Mouse (Mus musculus) stomach, embryonic 15.5 days (tissue): ENCODE data around the gene Gm45062. TPM values are rescaled to one million over a fixed set of nuclear protein-coding genes. Genes with fewer than 3 reads are reported as not detected.

Experiments
- ATAC-seq: fragments of 200-750 bp; cut with Nextera tagmentation; 2 replicates; pipeline ENCODE4 v1.8.0; 2017; ENCODE audit warnings: low read depth, moderate number of reproducible peaks, moderate TSS enrichment; ENCODE audit not compliant: insufficient read depth, low FRiP score
- H3K27ac ChIP-seq: fragments of 300-500 bp; sonication (generic); 2 replicates; pipeline ENCODE4 v1.5.1; 2015; ENCODE audit warnings: mild to moderate bottlenecking, inconsistent platforms
- H3K27me3 ChIP-seq: fragments of 300-500 bp; sonication (generic); replicated peaks from 2 replicates; pipeline ENCODE4 v1.6.1; 2015; ENCODE audit warnings: inconsistent platforms
- H3K36me3 ChIP-seq: fragments of 300-500 bp; sonication (generic); 2 replicates; pipeline ENCODE4 v1.6.1; 2015; ENCODE audit warnings: inconsistent platforms
- H3K4me1 ChIP-seq: fragments of 300-500 bp; sonication (generic); 2 replicates; pipeline ENCODE4 v1.6.1; 2015; ENCODE audit warnings: inconsistent platforms
- H3K4me2 ChIP-seq: fragments of 300-500 bp; sonication (generic); 2 replicates; pipeline ENCODE4 v1.6.1; 2015; ENCODE audit warnings: mild to moderate bottlenecking, inconsistent platforms
- H3K4me3 ChIP-seq: fragments of 300-500 bp; sonication (generic); replicated peaks from 2 replicates; pipeline ENCODE4 v1.5.1; 2015; ENCODE audit warnings: inconsistent platforms
- H3K9ac ChIP-seq: fragments of 300-500 bp; sonication (generic); 2 replicates; pipeline ENCODE4 v1.6.1; 2015; ENCODE audit warnings: inconsistent platforms
- H3K9me3 ChIP-seq: fragments of 300-500 bp; sonication (generic); 2 replicates; pipeline ENCODE4 v1.6.1; 2016; ENCODE audit warnings: inconsistent platforms
- WGBS: fragments of 180-500 bp; shearing (Covaris S2); methylation state at CpG from one replicate; pipeline ENCODE4 v1.1.7; 2015; 5-methylcytosine and 5-hydroxymethylcytosine counted together
- polyA plus RNA-seq: library from polyadenylated mRNA; unstranded; fragments of >200 nt; fragmentation: Nextera tagmentation; extraction: Ambion mirVana; gene quantifications from 2 replicates; pipeline ENCODE4 v1.2.1, GENCODE M21; 2015

Gm45062 gene
- polyA plus RNA-seq, 1 experiment from 2014 or later, result 9.7 TPM

DNA sequence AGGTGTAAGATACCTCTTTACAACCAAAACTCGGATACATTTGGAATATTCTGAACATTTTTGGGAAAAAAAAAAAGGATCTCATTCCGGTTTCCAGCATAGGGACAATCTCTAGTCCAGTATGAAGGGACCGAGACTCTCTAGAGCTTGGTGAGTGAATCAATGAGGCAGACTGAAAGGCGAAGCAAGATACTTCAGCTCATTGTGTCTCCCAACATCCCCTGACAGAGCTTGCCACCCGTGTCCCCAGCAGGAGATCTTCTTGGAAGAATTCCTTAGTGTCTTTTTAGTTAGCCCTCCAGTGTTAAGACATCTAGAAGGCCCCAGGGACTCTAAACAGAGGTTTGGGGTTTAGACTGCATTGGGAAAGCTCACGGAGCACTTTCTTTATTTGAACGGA lies 230.0 kb downstream of the Gm45062 start:
- no peak overlapping the region for H3K4me3 ChIP-seq
- H3K9ac ChIP-seq, result no peak overlapping the region
- no peaks in the 10 kb centered on the region for H3K36me3 ChIP-seq
- no peak overlapping the region for H3K4me2 ChIP-seq
- H3K4me1 ChIP-seq, result no peaks in the 10 kb centered on the region
- no peak for ATAC-seq
- H3K27ac ChIP-seq, result no peak overlapping the region
- no peaks in the 10 kb centered on the region for H3K9me3 ChIP-seq
- no peaks in the 10 kb centered on the region for H3K27me3 ChIP-seq
- 84% methylated on average over 7 of the region's 7 CpGs for WGBS

DNA sequence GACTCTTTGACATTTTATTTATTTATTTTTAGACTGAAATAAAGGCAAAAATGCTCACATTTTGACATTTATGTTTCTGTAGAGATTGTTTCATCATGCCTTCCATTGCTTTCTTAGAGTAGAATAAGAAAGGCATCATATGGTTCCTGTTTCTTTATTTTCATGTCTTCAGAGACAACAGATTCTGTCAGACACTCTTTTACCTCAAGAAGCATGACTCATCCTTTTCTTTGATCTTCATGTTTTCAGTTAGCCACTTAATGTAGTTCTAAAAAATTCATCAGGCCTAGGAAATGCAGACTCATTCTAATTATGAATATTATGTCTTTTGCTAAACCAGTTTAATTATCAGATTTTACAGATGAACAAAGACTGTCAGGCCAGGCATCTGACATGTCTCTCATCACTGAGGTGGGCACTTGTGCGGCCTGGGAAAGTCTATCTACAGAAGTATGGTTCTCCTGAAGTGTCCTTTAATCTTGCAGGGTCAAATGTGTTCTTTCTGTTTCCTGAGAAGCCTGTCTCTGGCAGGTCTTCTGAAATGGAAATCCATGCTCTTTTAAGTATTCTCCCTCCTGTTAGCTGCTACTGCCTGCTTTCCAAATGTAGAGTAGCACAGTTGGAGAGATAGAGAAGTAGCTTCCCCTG lies 230.8 kb downstream of the Gm45062 start:
- Histone ChIP-seq H3K9me3 (no peaks in the 10 kb centered on the region), H3K9ac (no peak overlapping the region), H3K4me3 (no peak overlapping the region), H3K27me3 (no peaks in the 10 kb centered on the region), H3K36me3 (no peaks in the 10 kb centered on the region), H3K4me1 (no peaks in the 10 kb centered on the region), H3K4me2 (no peak overlapping the region), H3K27ac (no peak overlapping the region)
- no peak for ATAC-seq
- WGBS, result 78% methylated on average over 1 of the region's 1 CpGs

- H3K9me3 ChIP-seq, result no peaks in the 10 kb centered on the region
- H3K27ac ChIP-seq, result no peak overlapping the region
- no peak overlapping the region for H3K4me2 ChIP-seq
- no peaks in the 10 kb centered on the region for H3K27me3 ChIP-seq
- H3K4me1 ChIP-seq, result no peaks in the 10 kb centered on the region
- no peak overlapping the region for H3K4me3 ChIP-seq
- 90% methylated on average over 3 of the region's 3 CpGs for WGBS
- ATAC-seq, result no peak
- no peaks in the 10 kb centered on the region for H3K36me3 ChIP-seq
- no peak overlapping the region for H3K9ac ChIP-seq
Observed at GRCm38 (mm10) chr6:8492248-8492647, 233.0 kb downstream of the Gm45062 start.

- Histone ChIP-seq H3K4me1 (no peaks in the 10 kb centered on the region), H3K9me3 (no peaks in the 10 kb centered on the region), H3K4me3 (no peak overlapping the region), H3K4me2 (no peak overlapping the region), H3K36me3 (no peaks in the 10 kb centered on the region), H3K27me3 (no peaks in the 10 kb centered on the region), H3K9ac (no peak overlapping the region), H3K27ac (no peak overlapping the region)
- no peak for ATAC-seq
- whole genome bisulfite sequencing, result 74% methylated on average over 5 of the region's 5 CpGs
Observed at GRCm38 (mm10) chr6:8495109-8495826, 236.0 kb downstream of the Gm45062 start.

DNA sequence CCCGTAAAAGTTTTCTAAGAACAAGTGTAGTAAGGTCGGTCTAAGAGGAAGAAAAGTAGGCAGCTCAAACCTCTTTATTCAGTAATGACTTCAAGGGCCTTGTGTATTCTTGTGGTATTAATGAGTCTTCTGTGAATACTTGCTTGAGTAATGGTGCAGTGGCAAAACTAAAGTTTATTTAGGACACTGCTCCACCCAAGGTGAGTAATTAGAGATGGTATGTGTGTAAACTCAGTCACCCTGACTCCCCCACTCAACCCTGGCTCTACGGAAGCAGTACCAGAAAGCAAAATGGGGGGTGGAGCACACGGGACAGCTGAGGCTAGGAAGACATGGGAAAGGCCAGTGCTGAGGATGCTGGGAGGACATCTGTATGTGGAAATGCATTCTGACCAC lies 236.6 kb downstream of the Gm45062 start:
- Histone ChIP-seq H3K27me3 (no peaks in the 10 kb centered on the region), H3K36me3 (no peaks in the 10 kb centered on the region), H3K9ac (no peak overlapping the region), H3K9me3 (no peaks in the 10 kb centered on the region), H3K4me3 (no peak overlapping the region), H3K27ac (no peak overlapping the region), H3K4me2 (no peak overlapping the region), H3K4me1 (no peaks in the 10 kb centered on the region)
- peak; percentile 18; the same call in 1 of the 2 replicates for ATAC-seq
- WGBS, result 62% methylated on average over 4 of the region's 4 CpGs

DNA sequence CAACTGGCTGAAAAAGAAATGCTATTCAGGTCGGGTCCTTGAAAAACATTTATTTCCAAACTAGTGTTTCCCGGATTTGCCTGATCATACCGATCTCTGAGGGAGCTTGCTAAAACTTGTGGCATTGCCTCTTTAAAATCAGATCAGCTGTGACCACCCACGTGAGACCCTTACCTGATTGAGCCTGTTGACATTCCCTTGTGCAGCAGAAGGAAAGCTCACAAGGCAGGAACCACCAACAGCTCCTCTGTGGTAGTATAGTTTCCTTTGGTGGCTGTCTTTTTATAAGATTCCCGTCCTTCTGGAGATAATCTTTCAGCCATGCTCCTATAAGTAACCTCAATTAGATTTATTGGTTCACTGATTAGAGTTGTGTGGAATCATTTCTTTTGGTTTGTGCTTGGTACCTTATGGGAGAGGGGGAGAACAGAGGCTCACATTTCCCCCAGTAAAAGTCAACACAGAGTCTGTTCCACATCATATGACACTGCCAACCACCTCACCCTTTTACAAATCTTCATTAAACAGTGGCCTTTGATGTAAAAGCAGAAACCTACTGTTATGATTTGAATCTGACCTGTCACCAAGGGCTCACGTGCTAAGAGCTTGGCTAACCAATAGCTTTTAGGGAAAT lies 238.1 kb downstream of the Gm45062 start:
- no peak for ATAC-seq
- no peak overlapping the region for H3K9ac ChIP-seq
- no peaks in the 10 kb centered on the region for H3K27me3 ChIP-seq
- no peak overlapping the region for H3K4me2 ChIP-seq
- WGBS, result 69% methylated on average over 6 of the region's 6 CpGs
- H3K36me3 ChIP-seq, result no peaks in the 10 kb centered on the region
- H3K4me1 ChIP-seq, result no peaks in the 10 kb centered on the region
- no peaks in the 10 kb centered on the region for H3K9me3 ChIP-seq
- H3K27ac ChIP-seq, result no peak overlapping the region
- no peak overlapping the region for H3K4me3 ChIP-seq

DNA sequence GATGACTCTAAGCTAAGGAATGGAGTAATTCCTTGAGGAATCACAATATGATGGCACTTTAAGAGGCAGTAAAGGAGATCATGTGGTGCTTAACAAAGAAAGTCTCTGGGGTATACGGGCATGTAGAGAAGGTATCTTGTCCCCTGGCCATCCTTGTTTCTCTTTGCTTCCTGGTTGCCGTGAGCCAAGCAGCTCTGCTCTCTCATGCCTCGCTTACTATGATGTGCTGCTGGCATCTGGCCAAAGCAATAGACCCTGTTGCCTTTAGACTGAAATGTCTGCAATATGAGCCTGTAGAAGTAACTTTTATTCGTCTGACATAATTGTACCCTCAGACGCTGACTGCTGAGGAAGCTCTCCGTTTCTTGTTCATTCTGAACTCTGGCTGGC lies 238.6 kb downstream of the Gm45062 start:
- H3K9me3 ChIP-seq, result no peaks in the 10 kb centered on the region
- no peak for ATAC-seq
- H3K27ac ChIP-seq, result no peak overlapping the region
- WGBS, result 52% methylated on average over 6 of the region's 6 CpGs
- H3K4me2 ChIP-seq, result no peak overlapping the region
- H3K27me3 ChIP-seq, result no peaks in the 10 kb centered on the region
- H3K9ac ChIP-seq, result no peak overlapping the region
- H3K4me1 ChIP-seq, result no peaks in the 10 kb centered on the region
- no peak overlapping the region for H3K4me3 ChIP-seq
- H3K36me3 ChIP-seq, result no peaks in the 10 kb centered on the region

DNA sequence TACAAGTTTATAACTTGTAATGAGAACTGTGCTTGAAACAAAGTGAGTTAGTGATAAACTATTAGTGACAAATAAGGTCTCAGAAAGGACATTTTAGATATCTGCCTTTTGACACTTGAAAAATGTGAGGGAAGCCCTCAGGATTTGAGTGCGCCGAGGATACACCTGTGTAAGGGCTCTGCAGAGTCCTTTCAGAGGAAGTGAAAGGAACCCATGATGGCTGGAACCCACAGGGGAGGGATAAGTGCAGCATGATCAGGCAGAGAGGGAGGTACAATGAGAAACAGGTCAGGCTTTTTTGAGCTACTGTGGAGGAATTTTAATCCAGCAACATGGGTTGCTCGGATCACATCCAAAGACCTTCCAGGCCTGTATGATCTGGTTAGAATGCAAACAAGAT lies 239.7 kb downstream of the Gm45062 start:
- no peak overlapping the region for H3K4me3 ChIP-seq
- no peak for ATAC-seq
- no peak overlapping the region for H3K4me2 ChIP-seq

DNA sequence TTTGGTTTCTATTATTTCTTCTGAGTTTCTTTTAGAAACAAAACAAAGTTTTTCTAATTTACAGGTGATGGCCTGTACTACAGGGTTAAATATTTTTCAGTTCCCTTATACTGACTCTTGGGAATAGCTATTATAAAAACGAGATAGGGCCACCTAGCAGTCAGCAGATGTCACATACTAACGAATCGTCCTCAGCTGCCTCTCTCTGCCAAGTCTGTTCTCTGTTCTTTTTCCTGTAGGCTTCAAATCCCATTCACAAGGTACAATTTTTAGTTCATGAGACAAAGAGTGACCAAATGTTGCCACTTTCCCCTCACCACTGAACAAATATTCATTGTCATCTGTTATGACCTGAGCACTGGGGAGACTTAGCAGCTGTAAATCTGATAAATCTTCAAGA lies 244.7 kb downstream of the Gm45062 start:
- 0 out of 2 replicates have a peak, but pooled peaks cover 5% of the 10 kb centered on the region for H3K4me1 ChIP-seq
- whole genome bisulfite sequencing, result 33% methylated on average over 3 of the region's 3 CpGs
- no peaks in the 10 kb centered on the region for H3K27me3 ChIP-seq
- no peak for ATAC-seq
- no peaks in the 10 kb centered on the region for H3K9me3 ChIP-seq
- H3K27ac ChIP-seq, result no peak overlapping the region
- H3K4me3 ChIP-seq, result no peak overlapping the region
- H3K9ac ChIP-seq, result no peak overlapping the region
- H3K36me3 ChIP-seq, result no peaks in the 10 kb centered on the region
- H3K4me2 ChIP-seq, result no peak overlapping the region

More for the DNA sequence above, 239.7 kb downstream of the Gm45062 start:
- WGBS, result 82% methylated on average over 3 of the region's 3 CpGs
- H3K27ac ChIP-seq, result no peak overlapping the region
- no peaks in the 10 kb centered on the region for H3K36me3 ChIP-seq
- no peaks in the 10 kb centered on the region for H3K27me3 ChIP-seq
- no peaks in the 10 kb centered on the region for H3K9me3 ChIP-seq
- H3K4me1 ChIP-seq, result no peaks in the 10 kb centered on the region
- H3K9ac ChIP-seq, result no peak overlapping the region

GRCm38 (mm10) chr6:8504521-8505228 lies 245.4 kb downstream of the Gm45062 start:
- Histone ChIP-seq H3K4me3 (no peak overlapping the region), H3K9me3 (no peaks in the 10 kb centered on the region), H3K36me3 (no peaks in the 10 kb centered on the region), H3K4me2 (no peak overlapping the region), H3K4me1 (0 out of 2 replicates have a peak, but pooled peaks cover 5% of the 10 kb centered on the region), H3K9ac (no peak overlapping the region), H3K27ac (no peak overlapping the region), H3K27me3 (no peaks in the 10 kb centered on the region)
- ATAC-seq, result no peak
- WGBS, result 82% methylated on average over 6 of the region's 6 CpGs

GRCm38 (mm10) chr6:8506631-8507030 lies 247.4 kb downstream of the Gm45062 start:
- Histone ChIP-seq H3K36me3 (no peaks in the 10 kb centered on the region), H3K27ac (no peak overlapping the region), H3K4me2 (no peak overlapping the region), H3K9me3 (no peaks in the 10 kb centered on the region), H3K4me1 (peaks cover 8% of the 10 kb centered on the region; the same call in 1 of the 2 replicates), H3K4me3 (no peak overlapping the region), H3K27me3 (no peaks in the 10 kb centered on the region), H3K9ac (no peak overlapping the region)
- no peak for ATAC-seq
